Comparison of ENCODE assay signal across 8 mouse cellular contexts in genomic region chr7:16286026-16286961, GRCm38 (mm10). TPM values are rescaled to one million over a fixed set of nuclear protein-coding genes. Genes with fewer than 3 reads are reported as not detected.
A peak's percentile ranks its signal among the peaks of the same experiment; 100 is the strongest.
DNase-seq lines count a peak whose midpoint lies in the region; ATAC-seq lines count a peak whose summit lies in the region.

TSS of gene Ccdc9 (minus strand) at chr7:16286795.

- peak; percentile 83 for ATAC-seq in erythroid progenitor cell, adult 5-6 weeks (replicated peaks; ENCODE audit: low FRiP score, poor library complexity, severe bottlenecking)
- peak; percentile 89 for ATAC-seq in heart, embryonic 13.5 days (ENCODE audit: extremely low read depth, insufficient number of reproducible peaks, low FRiP score, low TSS enrichment)
- peak; percentile 84 for ATAC-seq in liver, embryonic 12.5 days
- peak; percentile 87 for ATAC-seq in stomach, embryonic 15.5 days (ENCODE audit: insufficient read depth, low FRiP score, low read depth)

- peak within 1 kb of the TSS; percentile 80 for H3K4me2 ChIP-seq in heart, embryonic 13.5 days
- peak within 1 kb of the TSS; percentile 90 for H3K4me2 ChIP-seq in liver, embryonic 12.5 days
- H3K4me2 ChIP-seq in stomach, embryonic 15.5 days, result peak within 1 kb of the TSS; percentile 64

- H3K9ac ChIP-seq in heart, embryonic 13.5 days, result peak within 1 kb of the TSS; percentile 86
- H3K9ac ChIP-seq in liver, embryonic 12.5 days, result peak within 1 kb of the TSS; percentile 81
- peak within 1 kb of the TSS; percentile 76 for H3K9ac ChIP-seq in stomach, embryonic 15.5 days

- H3K9me3 ChIP-seq in heart, embryonic 13.5 days, result no peaks in the 10 kb centered on the region
- no peaks in the 10 kb centered on the region for H3K9me3 ChIP-seq in liver, embryonic 12.5 days (replicated peaks)
- no peaks in the 10 kb centered on the region for H3K9me3 ChIP-seq in stomach, embryonic 15.5 days

- peak; percentile 97 for DNase-seq in CD4-positive helper T cell, adult 2 months (ENCODE audit: low read depth, low spot score)
- DNase-seq in brain, embryonic 18.5 days (ENCODE audit: low read depth, low spot score), result peak; percentile 93
- peak; percentile 100 for DNase-seq in kidney, postnatal 10 days
- peak; percentile 100 for DNase-seq in natural killer cell, adult 2 months (ENCODE audit: low spot score in 2 of 2)

- no peaks in the 10 kb centered on the region for H3K27me3 ChIP-seq in heart, embryonic 13.5 days (replicated peaks)
- H3K27me3 ChIP-seq in liver, embryonic 12.5 days (replicated peaks), result no peaks in the 10 kb centered on the region
- no peaks in the 10 kb centered on the region for H3K27me3 ChIP-seq in stomach, embryonic 15.5 days (replicated peaks)

- H3K36me3 ChIP-seq in heart, embryonic 13.5 days, result peaks cover 29% of the 10 kb centered on the region
- peaks cover 32% of the 10 kb centered on the region for H3K36me3 ChIP-seq in liver, embryonic 12.5 days
- H3K36me3 ChIP-seq in stomach, embryonic 15.5 days, result peaks cover 21% of the 10 kb centered on the region

- peak within 1 kb of the TSS; percentile 77 for H3K4me3 ChIP-seq in heart, embryonic 13.5 days
- H3K4me3 ChIP-seq in liver, embryonic 12.5 days, result peak within 1 kb of the TSS; percentile 79
- peak within 1 kb of the TSS; percentile 73 for H3K4me3 ChIP-seq in stomach, embryonic 15.5 days (replicated peaks)

- under 1% methylated on average over 69 of the region's 70 CpGs for WGBS in heart, embryonic 13.5 days
- under 1% methylated on average over 68 of the region's 70 CpGs for WGBS in liver, embryonic 12.5 days (ENCODE audit: insufficient replicate concordance)
- WGBS in stomach, embryonic 15.5 days, result 2% methylated on average over 56 of the region's 70 CpGs

- peak within 1 kb of the TSS; percentile 97 for H3K27ac ChIP-seq in heart, embryonic 13.5 days (replicated peaks)
- H3K27ac ChIP-seq in liver, embryonic 12.5 days, result peak within 1 kb of the TSS; percentile 96
- peak within 1 kb of the TSS; percentile 99 for H3K27ac ChIP-seq in stomach, embryonic 15.5 days

- H3K4me1 ChIP-seq in heart, embryonic 13.5 days, result peaks cover 11% of the 10 kb centered on the region
- peaks cover 35% of the 10 kb centered on the region for H3K4me1 ChIP-seq in liver, embryonic 12.5 days
- peaks cover 11% of the 10 kb centered on the region for H3K4me1 ChIP-seq in stomach, embryonic 15.5 days

RNA-seq across cellular contexts. Expression of gene Ccdc9, which starts in this region (rescaled TPM):
- total RNA-seq in erythroid progenitor cell, adult 5-6 weeks (2015; ENCODE audit: low replicate concordance), result 15.1 and 25.6 TPM in 2 replicates
- 27.7 and 39.5 TPM in 2 replicates for total RNA-seq in erythroid progenitor cell, adult 5-6 weeks (2017; ENCODE audit: low replicate concordance)
- polyA plus RNA-seq in heart, embryonic 13.5 days (2015; fragmentation: Nextera tagmentation; extraction: Ambion mirVana), result 14.3 and 16.5 TPM in 2 replicates
- 29.7 and 30.0 TPM in 2 replicates for polyA plus RNA-seq in liver, embryonic 12.5 days (2016; fragmentation: Nextera tagmentation; extraction: Ambion mirVana)
- 26.7 and 27.0 TPM in 2 replicates for polyA plus RNA-seq in stomach, embryonic 15.5 days (2015; fragmentation: Nextera tagmentation; extraction: Ambion mirVana)

Comparison
In these comparisons a context has a peak if more than half of its experiments do, and no peak if none do; other contexts are left out.
1. Peak in every context shown above with its lines: DNase-seq, ATAC-seq, H3K4me3 ChIP-seq and H3K27ac ChIP-seq.